In genomic region chr1:42915062-42915461, GRCm38 (mm10) we compare ENCODE assay signal across 8 mouse cellular contexts. TPM values are rescaled to one million over a fixed set of nuclear protein-coding genes. Genes with fewer than 3 reads are reported as not detected.
DNase-seq lines count a peak whose midpoint lies in the region; ATAC-seq and TF ChIP-seq lines count a peak whose summit lies in the region.

No protein-coding gene starts in this region.

- peak; percentile 35 for DNase-seq in kidney, adult 9 months
- DNase-seq in kidney, postnatal 10 days, result no peak
- DNase-seq in brain, embryonic 14.5 days (ENCODE audit: low read depth), result peak; percentile 85
- DNase-seq in hindlimb bud, embryonic 11.5 days (ENCODE audit: extremely low spot score, low read depth, low spot score), result peak; percentile 26
- DNase-seq in retina, postnatal 1 day, result peak; percentile 75
- no peak for DNase-seq in gastrocnemius, adult 8-10 months (ENCODE audit: low spot score in 2 of 2)
- no peak for DNase-seq in frontal cortex, postnatal 14 days (ENCODE audit: low spot score in 2 of 2)

- TF ChIP-seq POLR2A in brain, embryonic 14.5 days (IDR thresholded peaks at IDR 0.05; ENCODE audit: borderline replicate concordance, extremely low read depth, insufficient read depth, insufficient read length, poor library complexity, severe bottlenecking), result no peak

- peak; percentile 74 for ATAC-seq in CD4-positive, CD25-positive, alpha-beta regulatory T cell, adult 4 months

- TF ChIP-seq CTCF in brain, embryonic 14.5 days (IDR thresholded peaks at IDR 0.05; ENCODE audit: borderline replicate concordance, extremely low read depth, insufficient read depth, insufficient read length), result peak; percentile 59; the same call in 1 of the 2 replicates

RNA-seq across cellular contexts. Expression of gene Gpr45, which starts 37.6 kb away (rescaled TPM):
- polyA plus RNA-seq in CD4-positive, CD25-positive, alpha-beta regulatory T cell, adult 4 months (2017; shearing (Covaris generic)), result 1 to 10 TPM; 6.7 to 6.8 TPM
- polyA plus RNA-seq in brain, embryonic 14.5 days (2012; rRNA removed), result 18.5 and 27.7 TPM in 2 replicates
- not detected for total RNA-seq in gastrocnemius, adult 8-10 months (2022)

Comparison
In these comparisons a context has a peak if more than half of its experiments do, and no peak if none do; other contexts are left out.
1. DNase-seq: peak in kidney, adult 9 months (single experiment), brain, embryonic 14.5 days (single experiment), hindlimb bud, embryonic 11.5 days (single experiment) and retina, postnatal 1 day (single experiment); none in kidney, postnatal 10 days (single experiment), gastrocnemius, adult 8-10 months (0 of 2) and frontal cortex, postnatal 14 days (0 of 2).